Mouse (Mus musculus) brain, embryonic 14.5 days (tissue): ENCODE measurements around the gene Sept9.

ENCODE experiments used
- CTCF ChIP-seq: fragments of 200-500 bp; IDR thresholded peaks from 2 replicates; pipeline ENCODE4 v1.5.1; 2012; ENCODE audit warnings: inconsistent platforms, mild to moderate bottlenecking, moderate library complexity, borderline replicate concordance; ENCODE audit not compliant: insufficient read depth, insufficient read length; ENCODE audit errors: extremely low read depth
- POLR2A ChIP-seq: fragments of 200-500 bp; IDR thresholded peaks from 2 replicates; pipeline ENCODE4 v1.6.1; 2012; ENCODE audit warnings: mild to moderate bottlenecking, inconsistent platforms, borderline replicate concordance; ENCODE audit not compliant: poor library complexity, insufficient read depth, insufficient read length, severe bottlenecking; ENCODE audit errors: extremely low read depth

- TF ChIP-seq CTCF: no peak
- no peak for TF ChIP-seq POLR2A
Observed at GRCm38 (mm10) chr11:117327633-117328032, 128.2 kb downstream of the Sept9 start.
